Mouse (Mus musculus): ENCODE measurements around the gene Pip5kl1. TPM values are rescaled to one million over a fixed set of nuclear protein-coding genes. Genes with fewer than 3 reads are reported as not detected.

Pip5kl1 gene
- total and polyA plus RNA-seq, 3 experiments: 0.13 to 0.71 TPM; not detected in 1

DNA sequence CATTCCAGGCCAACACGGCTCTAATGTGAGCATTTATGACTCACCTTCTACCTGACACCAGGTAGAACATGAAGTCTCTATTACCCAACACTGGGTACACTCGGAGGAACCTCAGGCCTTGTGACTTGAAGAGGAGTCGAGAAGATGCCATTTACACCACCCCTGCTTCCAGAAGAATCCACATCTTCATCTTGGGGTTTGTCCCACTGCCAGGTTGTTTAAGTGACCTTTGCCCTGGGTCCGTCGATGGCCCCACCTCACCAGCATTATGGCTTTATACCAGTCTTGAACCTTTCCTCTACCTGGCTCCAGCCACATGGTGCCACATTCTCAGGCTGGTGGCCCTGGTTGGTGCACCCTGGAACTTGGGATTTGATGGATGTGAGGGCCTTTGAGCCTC lies 22.7 kb downstream of the Pip5kl1 start:
- no peaks in the 10 kb centered on the region for H3K9me3 ChIP-seq (replicated peaks)
- TF ChIP-seq TAL1 (conservative IDR thresholded peaks at IDR 0.05; ENCODE audit: low read depth, low read length) (no peak), POLR2AphosphoS5 (IDR thresholded peaks at IDR 0.05; ENCODE audit: insufficient replicate concordance, low read depth, low read length) (no peak), GATA1 (IDR thresholded peaks at IDR 0.05; ENCODE audit: borderline replicate concordance, low read length) (no peak), GATA2 (IDR thresholded peaks at IDR 0.05; ENCODE audit: borderline replicate concordance, low read depth, low read length) (no peak), CTCF (IDR thresholded peaks at IDR 0.05; ENCODE audit: low read depth, low read length) (no peak)
- H3K36me3 ChIP-seq (replicated peaks): peaks cover 83% of the 10 kb centered on the region
- DNase-seq (ENCODE audit: low spot score) (no peak), ATAC-seq (ENCODE audit: extremely low read depth, insufficient number of reproducible peaks, low FRiP score, poor library complexity, severe bottlenecking) (no peak)
- H3K4me3 ChIP-seq (ENCODE audit: low read depth, low read length): no peak overlapping the region
- no peaks in the 10 kb centered on the region for H3K27me3 ChIP-seq (ENCODE audit: insufficient read depth, low read length)
- H3K4me1 ChIP-seq (ENCODE audit: insufficient read depth, low read depth, low read length): peaks cover 28% of the 10 kb centered on the region

DNA sequence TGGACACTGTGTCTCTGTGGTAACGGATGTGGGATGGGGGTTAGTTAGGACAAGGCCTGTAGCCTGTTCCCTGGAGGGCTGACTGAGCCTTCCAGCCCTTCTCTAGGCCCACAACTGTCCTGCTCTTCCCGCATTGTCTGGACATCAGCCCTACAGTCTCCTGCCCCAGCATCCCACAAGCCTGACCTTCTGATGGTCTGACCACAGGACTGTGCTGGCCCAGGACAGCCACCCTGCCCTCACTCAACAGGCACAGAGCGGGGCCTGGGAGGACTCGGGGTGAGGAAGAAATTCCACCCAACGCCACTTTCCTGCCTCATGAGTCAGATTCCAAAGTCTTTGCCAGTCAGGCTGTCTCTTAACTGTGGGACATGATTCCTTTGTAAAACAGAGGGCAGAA lies 23.1 kb downstream of the Pip5kl1 start:
- DNase-seq (ENCODE audit: low spot score) (no peak), ATAC-seq (ENCODE audit: extremely low read depth, insufficient number of reproducible peaks, low FRiP score, poor library complexity, severe bottlenecking) (no peak)
- Histone ChIP-seq H3K4me1 (ENCODE audit: insufficient read depth, low read depth, low read length) (peaks cover 31% of the 10 kb centered on the region), H3K4me3 (ENCODE audit: low read depth, low read length) (no peak overlapping the region), H3K27me3 (ENCODE audit: insufficient read depth, low read length) (no peaks in the 10 kb centered on the region), H3K9me3 (replicated peaks) (no peaks in the 10 kb centered on the region), H3K36me3 (replicated peaks) (peaks cover 79% of the 10 kb centered on the region)
- TF ChIP-seq CTCF (IDR thresholded peaks at IDR 0.05; ENCODE audit: low read depth, low read length) (no peak), GATA1 (IDR thresholded peaks at IDR 0.05; ENCODE audit: borderline replicate concordance, low read length) (no peak), GATA2 (IDR thresholded peaks at IDR 0.05; ENCODE audit: borderline replicate concordance, low read depth, low read length) (no peak), POLR2AphosphoS5 (IDR thresholded peaks at IDR 0.05; ENCODE audit: insufficient replicate concordance, low read depth, low read length) (no peak), TAL1 (conservative IDR thresholded peaks at IDR 0.05; ENCODE audit: low read depth, low read length) (no peak)

DNA sequence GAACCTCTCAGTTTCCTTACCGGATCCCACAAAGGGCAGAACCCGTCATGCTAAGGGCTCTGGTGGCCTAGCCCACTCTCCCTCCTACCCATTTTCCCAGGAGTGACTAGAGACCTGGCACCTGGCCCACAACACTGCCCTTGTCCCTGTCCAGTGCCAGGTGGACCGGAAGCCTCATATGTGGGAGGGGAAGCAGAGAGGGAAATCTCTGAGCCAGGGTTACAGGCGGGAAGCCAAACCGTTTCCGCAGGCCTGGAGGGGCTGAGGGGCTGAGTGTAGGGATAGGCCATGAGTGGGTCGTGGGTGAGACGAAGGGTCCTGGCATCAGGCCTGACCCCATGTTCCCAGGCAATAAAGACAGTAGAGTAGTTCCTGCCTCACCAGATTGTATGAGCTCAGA lies 23.9 kb downstream of the Pip5kl1 start:
- H3K9me3 ChIP-seq (replicated peaks): no peaks in the 10 kb centered on the region
- DNase-seq (ENCODE audit: low spot score) (no peak), ATAC-seq (ENCODE audit: extremely low read depth, insufficient number of reproducible peaks, low FRiP score, poor library complexity, severe bottlenecking) (no peak)
- H3K4me3 ChIP-seq (ENCODE audit: low read depth, low read length): no peak overlapping the region
- H3K36me3 ChIP-seq (replicated peaks): peaks cover 71% of the 10 kb centered on the region
- H3K4me1 ChIP-seq (ENCODE audit: insufficient read depth, low read depth, low read length): peaks cover 32% of the 10 kb centered on the region
- TF ChIP-seq GATA1 (IDR thresholded peaks at IDR 0.05; ENCODE audit: borderline replicate concordance, low read length): no peak
- TF ChIP-seq GATA2 (IDR thresholded peaks at IDR 0.05; ENCODE audit: borderline replicate concordance, low read depth, low read length): no peak
- H3K27me3 ChIP-seq (ENCODE audit: insufficient read depth, low read length): no peaks in the 10 kb centered on the region

DNA sequence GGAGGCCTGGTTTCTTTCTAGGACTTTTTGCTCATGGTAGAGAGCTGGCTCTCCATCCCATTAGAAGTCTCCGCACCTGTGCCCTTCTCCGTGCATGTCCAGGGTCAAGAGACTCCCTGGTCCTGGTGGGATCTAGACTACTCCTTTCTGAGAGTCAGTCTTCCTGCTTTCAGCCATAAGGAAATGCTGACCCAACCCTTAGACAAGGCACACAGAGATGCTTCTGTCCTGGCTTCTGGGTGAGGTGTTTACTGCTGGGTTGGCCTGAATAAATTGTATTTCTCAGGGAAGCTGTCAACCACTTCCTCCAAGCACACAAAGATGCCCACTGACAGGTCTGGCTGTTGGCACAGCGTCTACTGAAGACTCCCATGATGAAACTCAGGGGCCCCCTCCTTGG lies 24.8 kb downstream of the Pip5kl1 start, which contains the start of gene St6galnac6:
St6galnac6 (plus strand) TSS at position 301 of the 400 bp plus-strand sequence.
- Histone ChIP-seq H3K4me1 (ENCODE audit: insufficient read depth, low read depth, low read length) (peaks cover 27% of the 10 kb centered on the region), H3K4me3 (ENCODE audit: low read depth, low read length) (no peak within 1 kb of the TSS), H3K36me3 (replicated peaks) (peaks cover 61% of the 10 kb centered on the region), H3K27me3 (ENCODE audit: insufficient read depth, low read length) (no peaks in the 10 kb centered on the region), H3K9me3 (replicated peaks) (no peaks in the 10 kb centered on the region)
- DNase-seq (ENCODE audit: low spot score): no peak
- no peak for ATAC-seq (ENCODE audit: extremely low read depth, insufficient number of reproducible peaks, low FRiP score, poor library complexity, severe bottlenecking)
- TF ChIP-seq GATA2 (IDR thresholded peaks at IDR 0.05; ENCODE audit: borderline replicate concordance, low read depth, low read length) (no peak), TAL1 (conservative IDR thresholded peaks at IDR 0.05; ENCODE audit: low read depth, low read length) (no peak), POLR2AphosphoS5 (IDR thresholded peaks at IDR 0.05; ENCODE audit: insufficient replicate concordance, low read depth, low read length) (no peak), CTCF (IDR thresholded peaks at IDR 0.05; ENCODE audit: low read depth, low read length) (no peak)

DNA sequence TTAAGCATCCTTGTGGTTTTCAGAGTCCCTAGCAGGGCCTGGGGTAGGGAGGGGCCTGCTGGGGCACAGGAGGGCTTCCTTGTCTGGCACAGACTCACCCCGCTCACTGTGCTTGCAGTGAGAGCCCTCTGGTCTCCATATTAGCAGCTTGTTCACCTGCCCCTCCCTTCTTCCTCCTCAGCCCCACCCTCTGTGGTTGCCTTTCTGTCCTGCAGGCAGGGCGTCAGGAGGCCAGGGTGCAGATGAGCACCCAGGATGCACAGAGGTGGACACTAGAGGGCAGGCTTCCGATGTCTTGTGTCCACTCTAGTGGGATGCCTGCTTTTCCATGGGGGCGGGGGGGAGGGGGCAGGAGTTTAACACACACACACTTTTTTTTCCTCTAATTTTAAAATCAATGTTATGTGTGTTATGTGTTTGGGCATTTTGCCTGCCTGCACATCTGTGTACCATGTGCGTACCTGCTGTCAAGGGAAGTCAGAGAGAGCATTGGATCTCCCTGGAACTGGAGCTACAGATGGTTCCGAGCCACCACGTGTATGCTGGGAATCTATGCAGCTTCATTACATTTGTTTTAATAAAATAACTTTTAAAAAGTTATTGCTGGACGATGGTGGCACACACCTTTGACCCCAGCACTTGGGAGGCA lies 26.9 kb downstream of the Pip5kl1 start:
- Histone ChIP-seq H3K4me3 (ENCODE audit: low read depth, low read length) (peak overlapping the region; percentile 53; the same call in 1 of the 2 replicates), H3K27me3 (ENCODE audit: insufficient read depth, low read length) (no peaks in the 10 kb centered on the region), H3K4me1 (ENCODE audit: insufficient read depth, low read depth, low read length) (peaks cover 40% of the 10 kb centered on the region), H3K9me3 (replicated peaks) (no peaks in the 10 kb centered on the region), H3K36me3 (replicated peaks) (peaks cover 40% of the 10 kb centered on the region)
- DNase-seq (ENCODE audit: low spot score) (peak; percentile 79), ATAC-seq (ENCODE audit: extremely low read depth, insufficient number of reproducible peaks, low FRiP score, poor library complexity, severe bottlenecking) (peak; percentile 81)
- peak; percentile 48 for TF ChIP-seq CTCF (IDR thresholded peaks at IDR 0.05; ENCODE audit: low read depth, low read length)
- TF ChIP-seq GATA1 (IDR thresholded peaks at IDR 0.05; ENCODE audit: borderline replicate concordance, low read length): no peak

DNA sequence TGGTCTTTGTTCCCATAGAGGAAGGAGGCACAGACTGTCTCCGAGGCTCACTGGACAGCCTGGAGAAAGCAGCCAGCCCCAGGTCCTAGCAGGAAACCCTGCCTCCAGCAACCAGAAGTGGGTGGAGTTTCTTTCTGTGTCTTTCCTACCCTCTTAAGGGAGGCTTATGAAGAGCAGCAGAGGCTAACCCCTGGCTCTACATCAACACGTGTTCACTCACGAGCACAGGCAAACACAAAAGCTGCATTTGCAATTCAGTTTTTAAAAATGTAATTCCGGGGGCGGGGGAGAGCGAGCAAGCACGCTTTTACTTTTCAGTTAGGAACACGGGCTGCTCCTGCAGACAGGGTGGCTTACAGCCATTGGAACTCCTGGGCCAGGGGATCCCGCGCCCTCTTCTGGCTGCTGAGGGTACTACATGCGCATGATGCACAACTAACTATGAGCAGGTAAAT lies 28.0 kb downstream of the Pip5kl1 start:
- H3K27me3 ChIP-seq (ENCODE audit: insufficient read depth, low read length): no peaks in the 10 kb centered on the region
- H3K4me1 ChIP-seq (ENCODE audit: insufficient read depth, low read depth, low read length): peaks cover 48% of the 10 kb centered on the region
- ATAC-seq (ENCODE audit: extremely low read depth, insufficient number of reproducible peaks, low FRiP score, poor library complexity, severe bottlenecking) (0 out of 2 replicates have a peak, but pooled peaks have one; percentile 28), DNase-seq (ENCODE audit: low spot score) (peak; percentile 71)
- no peaks in the 10 kb centered on the region for H3K9me3 ChIP-seq (replicated peaks)
- TF ChIP-seq GATA2 (IDR thresholded peaks at IDR 0.05; ENCODE audit: borderline replicate concordance, low read depth, low read length) (no peak), GATA1 (IDR thresholded peaks at IDR 0.05; ENCODE audit: borderline replicate concordance, low read length) (no peak), TAL1 (conservative IDR thresholded peaks at IDR 0.05; ENCODE audit: low read depth, low read length) (no peak), CTCF (IDR thresholded peaks at IDR 0.05; ENCODE audit: low read depth, low read length) (peak; percentile 98)
- peak overlapping the region; percentile 51 for H3K4me3 ChIP-seq (ENCODE audit: low read depth, low read length)
- peaks cover 29% of the 10 kb centered on the region for H3K36me3 ChIP-seq (replicated peaks)
